Mouse (Mus musculus) kidney, adult 2 months (tissue): ENCODE measurements around the gene Chchd5. TPM values are rescaled to one million over a fixed set of nuclear protein-coding genes. Genes with fewer than 3 reads are reported as not detected.

Experiments
- DNase-seq: peaks from one replicate; pipeline ENCODE4 v3.0.0; 2021
- H3K27ac ChIP-seq: fragments of 200-500 bp; 2 replicates; pipeline ENCODE4 v1.5.1; 2012; ENCODE audit warnings: low read depth, low read length, control low read depth, inconsistent platforms; ENCODE audit not compliant: insufficient read depth
- H3K27me3 ChIP-seq: fragments of 200-500 bp; replicated peaks from 2 replicates; pipeline ENCODE4 v1.6.1; 2012; ENCODE audit warnings: mild to moderate bottlenecking, moderate library complexity, low read length, inconsistent platforms; ENCODE audit not compliant: control insufficient read depth, insufficient read depth
- H3K36me3 ChIP-seq: fragments of 200-500 bp; 2 replicates; pipeline ENCODE4 v1.6.1; 2012; ENCODE audit warnings: mild to moderate bottlenecking, moderate library complexity, low read length, inconsistent platforms; ENCODE audit not compliant: control insufficient read depth, insufficient read depth
- H3K4me1 ChIP-seq: fragments of 200-500 bp; 2 replicates; pipeline ENCODE4 v1.6.1; 2011; ENCODE audit warnings: low read length; ENCODE audit not compliant: control insufficient read depth, insufficient read depth
- H3K4me3 ChIP-seq: fragments of 200-500 bp; 2 replicates; pipeline ENCODE4 v1.5.1; 2011; ENCODE audit warnings: mild to moderate bottlenecking, low read depth, low read length, control low read depth; ENCODE audit not compliant: insufficient read depth
- CTCF ChIP-seq: fragments of 200-500 bp; conservative IDR thresholded peaks from 2 replicates; pipeline ENCODE4 v1.5.1; 2011; ENCODE audit warnings: low read depth, mild to moderate bottlenecking, control low read depth, low read length, moderate library complexity, mixed read lengths; ENCODE audit not compliant: insufficient read depth, insufficient read length
- POLR2A ChIP-seq: fragments of 200-500 bp; IDR thresholded peaks from one replicate; pipeline ENCODE4 v1.6.1; 2011; ENCODE audit warnings: low read depth, low read length, control low read depth
- WGBS: fragments of 180-500 bp; shearing (Covaris S2); methylation state at CpG from one replicate; pipeline ENCODE4 v1.1.7; 2018; 5-methylcytosine and 5-hydroxymethylcytosine counted together
- polyA plus RNA-seq: library from polyadenylated mRNA; depleted of rRNA; stranded (reverse); fragments of >200 nt; gene quantifications from 2 replicates; pipeline ENCODE4 v1.2.3, GENCODE M21; 2012

The Chchd5 gene
- polyA plus RNA-seq, 1 experiment, result 46.8 TPM

- Histone ChIP-seq H3K27me3 (no peaks in the 10 kb centered on the region), H3K4me3 (no peak overlapping the region), H3K36me3 (no peaks in the 10 kb centered on the region), H3K4me1 (peaks cover 2% of the 10 kb centered on the region; the same call in 1 of the 2 replicates), H3K27ac (no peak overlapping the region)
- WGBS, result 73% methylated on average over 18 of the region's 18 CpGs
- TF ChIP-seq POLR2A, result no peak
- TF ChIP-seq CTCF, result peak; percentile 52
- DNase-seq, result peak; percentile 81
These were observed 35.4 kb upstream of the Chchd5 start for GRCm38 (mm10) chr2:129093926-129094724.

DNA sequence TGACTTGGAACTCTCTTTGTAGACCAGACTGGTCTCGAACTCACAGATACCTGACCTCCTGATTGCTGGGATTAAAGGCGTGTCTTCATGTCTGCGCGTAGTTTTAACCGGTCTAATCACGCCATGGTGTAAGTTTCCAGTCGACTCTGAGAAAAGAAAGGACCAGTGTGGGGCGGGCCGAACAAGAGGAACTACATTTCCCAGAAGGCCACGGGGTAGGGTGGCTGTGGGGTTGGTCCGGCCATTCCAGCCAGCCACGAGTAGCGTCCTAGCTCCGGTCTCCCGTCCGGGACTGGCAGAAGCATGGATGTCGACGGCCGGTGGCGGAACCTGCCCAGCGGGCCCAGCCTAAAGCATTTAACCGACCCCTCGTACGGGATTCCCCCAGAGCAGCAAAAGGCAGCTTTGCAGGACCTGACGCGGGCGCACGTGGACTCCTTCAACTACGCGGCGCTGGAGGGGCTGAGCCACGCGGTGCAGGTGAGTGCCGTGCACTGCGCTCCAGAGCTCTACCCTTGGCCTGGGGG is 28.7 kb upstream of the Chchd5 start, which contains the start of gene Polr1b:
Gene Polr1b, plus strand, starts transcription at position 212 of the 527 bp plus-strand sequence.
- H3K36me3 ChIP-seq, result no peaks in the 10 kb centered on the region
- TF ChIP-seq POLR2A, result no peak
- TF ChIP-seq CTCF, result no peak
- 1% methylated on average over 35 of the region's 35 CpGs for WGBS
- peaks cover 4% of the 10 kb centered on the region; the same call in 1 of the 2 replicates for H3K4me1 ChIP-seq
- H3K27ac ChIP-seq, result no peak within 1 kb of the TSS
- H3K27me3 ChIP-seq, result no peaks in the 10 kb centered on the region
- H3K4me3 ChIP-seq, result peak within 1 kb of the TSS; percentile 76
- DNase-seq, result peak; percentile 97

GRCm38 (mm10) chr2:129112924-129113323 is 16.6 kb upstream of the Chchd5 start:
- no peak overlapping the region for H3K4me3 ChIP-seq
- no peak for DNase-seq
- no peaks in the 10 kb centered on the region for H3K27me3 ChIP-seq
- WGBS, result 91% methylated on average over 5 of the region's 5 CpGs
- peaks cover 4% of the 10 kb centered on the region for H3K36me3 ChIP-seq
- no peak overlapping the region for H3K27ac ChIP-seq
- peaks cover 8% of the 10 kb centered on the region; the same call in 1 of the 2 replicates for H3K4me1 ChIP-seq
- TF ChIP-seq POLR2A (no peak), CTCF (no peak)

DNA sequence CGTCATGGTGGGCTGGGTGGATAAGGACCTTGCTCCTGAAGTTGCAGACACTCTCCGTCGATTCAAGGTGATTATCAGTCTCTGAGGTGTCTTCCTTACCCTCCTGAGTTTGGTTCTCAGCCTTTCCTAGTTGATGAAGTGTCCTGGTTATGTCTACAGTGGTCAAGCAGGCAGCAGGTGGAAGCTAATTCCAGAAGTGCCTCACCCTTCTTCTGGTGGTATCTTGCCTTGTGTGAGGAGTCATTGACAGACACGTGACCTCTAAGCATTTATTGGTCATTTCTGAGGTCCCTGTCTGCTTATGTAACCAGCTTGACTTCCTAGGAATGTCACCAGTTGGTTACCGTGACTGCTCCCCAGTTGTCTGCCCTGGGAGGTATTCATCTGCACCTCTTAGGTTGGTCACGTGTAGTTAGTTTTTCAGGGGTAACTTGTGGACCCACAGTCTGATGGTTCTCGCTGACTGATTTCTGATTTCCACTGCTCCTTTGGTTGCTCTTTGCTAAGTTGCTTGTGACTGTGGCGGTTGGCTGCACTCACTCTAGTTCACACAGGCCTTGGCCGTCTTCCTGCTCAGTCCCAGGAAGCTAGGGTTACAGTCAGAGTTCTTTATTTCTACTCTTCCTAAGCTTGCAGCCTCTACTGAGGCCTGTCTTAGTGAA is 13.7 kb upstream of the Chchd5 start:
- TF ChIP-seq CTCF (no peak), POLR2A (no peak)
- peaks cover 8% of the 10 kb centered on the region; the same call in 1 of the 2 replicates for H3K4me1 ChIP-seq
- peaks cover 1% of the 10 kb centered on the region for H3K36me3 ChIP-seq
- H3K4me3 ChIP-seq, result no peak overlapping the region
- peak; percentile 71 for DNase-seq
- H3K27me3 ChIP-seq, result no peaks in the 10 kb centered on the region
- 54% methylated on average over 9 of the region's 9 CpGs for WGBS
- H3K27ac ChIP-seq, result peak overlapping the region; percentile 88

- Histone ChIP-seq H3K4me1 (peaks cover 8% of the 10 kb centered on the region; the same call in 1 of the 2 replicates), H3K36me3 (peaks cover 1% of the 10 kb centered on the region), H3K27ac (peak overlapping the region; percentile 88), H3K27me3 (no peaks in the 10 kb centered on the region), H3K4me3 (no peak overlapping the region)
- 43% methylated on average over 1 of the region's 1 CpGs for WGBS
- DNase-seq, result peak; percentile 81
- TF ChIP-seq CTCF (no peak), POLR2A (no peak)
These were observed 13.1 kb upstream of the Chchd5 start for GRCm38 (mm10) chr2:129116368-129116739.

DNA sequence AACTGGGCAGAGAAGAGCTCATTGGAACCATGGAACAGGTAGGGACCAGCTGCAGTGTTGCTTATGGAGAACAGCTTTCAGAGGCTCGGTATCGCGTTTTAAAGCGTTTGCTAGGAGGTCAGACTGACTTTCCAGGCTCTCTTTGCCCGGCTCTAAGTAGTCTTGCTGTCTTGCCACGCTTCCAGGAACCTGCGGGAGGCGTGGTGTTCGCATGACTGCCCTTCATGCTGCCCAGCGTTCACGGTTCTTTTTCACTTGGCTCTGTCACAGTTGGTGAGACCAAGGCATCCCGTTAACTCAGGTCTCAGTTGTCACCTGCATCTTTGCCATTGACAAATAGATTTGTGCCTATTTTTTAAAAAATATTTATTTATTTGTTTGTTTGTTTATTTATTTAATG is 11.4 kb upstream of the Chchd5 start:
- Histone ChIP-seq H3K36me3 (peaks cover 2% of the 10 kb centered on the region), H3K4me3 (no peak overlapping the region), H3K27me3 (no peaks in the 10 kb centered on the region), H3K4me1 (peaks cover 8% of the 10 kb centered on the region; the same call in 1 of the 2 replicates), H3K27ac (no peak overlapping the region; the same call in 1 of the 2 replicates)
- DNase-seq, result peak; percentile 67
- 56% methylated on average over 12 of the region's 12 CpGs for WGBS
- no peak for TF ChIP-seq POLR2A
- no peak for TF ChIP-seq CTCF

- Histone ChIP-seq H3K4me3 (no peak overlapping the region), H3K4me1 (no peaks in the 10 kb centered on the region), H3K27ac (no peak overlapping the region), H3K36me3 (peaks cover 4% of the 10 kb centered on the region), H3K27me3 (no peaks in the 10 kb centered on the region)
- no peak for TF ChIP-seq CTCF
- 98% methylated on average over 8 of the region's 8 CpGs for WGBS
- DNase-seq, result no peak
These were observed 7.5 kb upstream of the Chchd5 start for GRCm38 (mm10) chr2:129121986-129122385.
